Mouse (Mus musculus): Measurements from ENCODE around the gene Supt3.

Supt3 gene

GRCm38 (mm10) chr17:44973489-44973888 is 196.5 kb downstream of the Supt3 start:
- no peak for DNase-seq

GRCm38 (mm10) chr17:44977690-44978089 is 200.7 kb downstream of the Supt3 start:
- no peak for DNase-seq

GRCm38 (mm10) chr17:44987964-44988363 is 211.0 kb downstream of the Supt3 start:
- DNase-seq, result no peak

- no peak for DNase-seq
Measured at GRCm38 (mm10) chr17:45003311-45003710, 226.4 kb downstream of the Supt3 start.

- no peak for DNase-seq
Measured at GRCm38 (mm10) chr17:45004477-45005170, 227.7 kb downstream of the Supt3 start.

- DNase-seq, result no peak
Measured at GRCm38 (mm10) chr17:45007461-45007860, 230.5 kb downstream of the Supt3 start.

- DNase-seq, result no peak
Measured at GRCm38 (mm10) chr17:45008663-45009062, 231.7 kb downstream of the Supt3 start.

- no peak for DNase-seq
Measured at GRCm38 (mm10) chr17:45010409-45010808, 233.5 kb downstream of the Supt3 start.

- DNase-seq, result no peak
Measured at GRCm38 (mm10) chr17:45016746-45017145, 239.8 kb downstream of the Supt3 start.

GRCm38 (mm10) chr17:45020155-45020930 is 243.4 kb downstream of the Supt3 start:
- DNase-seq, result no peak

- no peak for DNase-seq
Measured at GRCm38 (mm10) chr17:45028441-45028840, 251.5 kb downstream of the Supt3 start.

- no peak for DNase-seq
Measured at GRCm38 (mm10) chr17:45029106-45029505, 252.2 kb downstream of the Supt3 start.

GRCm38 (mm10) chr17:45032209-45032608 is 255.3 kb downstream of the Supt3 start:
- DNase-seq, result no peak

GRCm38 (mm10) chr17:45033617-45034016 is 256.7 kb downstream of the Supt3 start:
- DNase-seq, result no peak

GRCm38 (mm10) chr17:45041084-45041483 is 264.1 kb downstream of the Supt3 start:
- DNase-seq, result no peak

- no peak for DNase-seq
Measured at GRCm38 (mm10) chr17:45045804-45046203, 268.9 kb downstream of the Supt3 start.

- DNase-seq, result no peak
Measured at GRCm38 (mm10) chr17:45046583-45046982, 269.6 kb downstream of the Supt3 start.

GRCm38 (mm10) chr17:45047236-45047635 is 270.3 kb downstream of the Supt3 start:
- no peak for DNase-seq

- no peak for DNase-seq
Measured at GRCm38 (mm10) chr17:45051971-45052370, 275.0 kb downstream of the Supt3 start.

- no peak for DNase-seq
Measured at GRCm38 (mm10) chr17:45053371-45053770, 276.4 kb downstream of the Supt3 start.

GRCm38 (mm10) chr17:45054526-45054925 is 277.6 kb downstream of the Supt3 start:
- no peak for DNase-seq

- no peak for DNase-seq
Measured at GRCm38 (mm10) chr17:45056894-45057293, 279.9 kb downstream of the Supt3 start.

GRCm38 (mm10) chr17:45057780-45058179 is 280.8 kb downstream of the Supt3 start:
- no peak for DNase-seq
